Mouse (Mus musculus) left cerebral cortex, postnatal 36 days (tissue): ENCODE measurements around the gene Dmap1. TPM values are rescaled to one million over a fixed set of nuclear protein-coding genes. Genes with fewer than 3 reads are reported as not detected.

Source experiments
- DNase-seq, 2 experiments: peaks; one replicate each; pipeline ENCODE4 v3.0.0; 2021 to 2022; ENCODE audit warnings: low spot score in 2 of 2, mixed read lengths in 1 of 2
- intact Hi-C: fragments of 180-260 bp; cut with DNase I; formaldehyde crosslinking; loops from one replicate; pipeline ENCODE4 v1.15.1; 2025
- total RNA-seq, 2 experiments: library from RNA; stranded (reverse); gene quantifications; 2 replicates each; pipeline ENCODE4 v1.2.3; 2021

Dmap1 gene
- total RNA-seq, result 10 to 100 TPM; 37.9 to 41.1 TPM

DNA sequence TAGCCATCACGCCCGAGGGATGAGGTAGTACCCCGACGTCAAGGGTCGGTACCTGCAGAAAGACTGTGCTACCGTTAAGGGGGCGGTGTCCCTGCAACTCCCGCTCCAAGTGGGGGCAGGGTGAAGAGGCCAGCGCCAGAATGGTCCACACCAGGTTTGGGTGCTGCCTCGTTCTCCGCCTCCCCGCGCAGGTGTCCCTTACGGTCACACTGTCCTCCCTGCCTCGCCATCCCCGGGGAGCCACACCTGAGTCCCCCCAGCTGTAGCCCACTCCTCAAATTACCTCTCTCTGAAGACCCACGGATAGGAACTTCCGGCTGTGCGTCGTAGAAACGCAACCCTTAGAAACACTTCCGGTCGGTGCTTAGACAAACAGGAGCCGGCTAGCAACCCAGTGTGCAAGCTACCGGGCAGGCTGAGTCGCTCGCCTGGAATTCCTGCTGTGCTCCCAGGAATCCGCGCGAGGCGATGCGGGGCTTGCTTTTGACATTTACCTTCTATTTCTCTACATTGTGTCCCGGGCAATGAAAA lies at the start of gene Dmap1:
Dmap1 (minus strand) TSS at position 343 of the 531 bp plus-strand sequence.
- DNase-seq, result peak; percentile 86
- intact Hi-C loops, result no loop called here

DNA sequence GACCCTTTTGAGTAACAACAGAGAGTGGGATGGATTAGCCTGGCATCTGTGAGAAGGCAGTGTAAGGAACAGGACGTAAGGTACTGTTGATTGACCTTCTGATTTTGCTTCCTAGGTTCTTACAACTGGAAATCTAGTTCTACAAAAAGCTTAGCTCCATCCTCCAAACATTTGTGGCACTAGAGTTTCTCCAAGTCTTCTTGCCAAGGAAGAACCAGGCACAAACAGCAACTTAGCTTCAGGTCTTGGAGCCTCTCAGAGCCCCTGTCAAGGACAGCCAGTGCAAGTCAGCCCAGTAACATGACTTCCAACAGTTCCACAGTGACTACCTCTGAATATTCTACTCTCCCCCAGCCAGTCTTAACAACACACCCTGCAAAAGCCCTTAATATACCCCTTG lies 42.0 kb upstream of the Dmap1 start, which contains the start of gene Gm12845:
Gm12845 (plus strand) TSS at position 301 of the 400 bp plus-strand sequence.
- intact Hi-C loops, result no loop called here
- no peak for DNase-seq

DNA sequence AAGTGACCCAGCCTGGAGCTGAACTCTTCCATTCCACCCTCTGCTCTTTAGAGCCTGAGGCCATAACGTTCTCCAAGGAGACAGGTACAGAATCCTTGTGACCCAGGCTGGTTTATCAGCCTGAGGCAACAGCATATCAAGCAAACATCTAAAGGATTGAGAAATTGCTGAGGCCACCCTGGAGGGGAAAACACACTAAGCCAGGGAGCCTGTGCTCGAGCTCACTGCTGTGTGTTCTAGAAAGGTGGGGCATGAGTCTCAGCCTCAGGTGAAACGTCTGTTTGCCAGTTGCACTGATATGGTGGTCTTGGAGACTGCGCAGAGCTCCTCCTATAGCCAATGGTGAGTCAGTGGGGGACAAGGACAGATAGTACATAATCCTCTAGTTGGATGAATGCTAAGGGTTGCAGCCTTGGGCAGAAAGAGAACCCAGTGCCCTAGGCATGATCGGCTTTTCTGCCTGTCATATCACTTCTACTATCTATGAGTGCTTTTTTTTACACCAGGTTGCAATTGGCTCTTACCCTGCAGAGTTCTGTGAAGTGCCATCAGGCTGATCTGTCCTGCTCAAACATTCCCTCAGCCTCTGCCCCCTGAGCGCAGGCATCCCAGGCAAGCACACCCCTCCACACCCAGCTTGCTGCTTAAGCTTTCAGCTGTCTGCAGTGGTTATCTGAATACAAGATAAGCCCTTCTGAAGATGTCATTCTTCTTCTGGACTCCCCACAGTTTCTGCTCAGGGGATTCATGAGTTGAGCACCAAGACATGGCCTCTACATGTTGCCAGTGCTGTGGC lies 31.4 kb upstream of the Dmap1 start:
- intact Hi-C loops, result no loop called here
- DNase-seq, result no peak

DNA sequence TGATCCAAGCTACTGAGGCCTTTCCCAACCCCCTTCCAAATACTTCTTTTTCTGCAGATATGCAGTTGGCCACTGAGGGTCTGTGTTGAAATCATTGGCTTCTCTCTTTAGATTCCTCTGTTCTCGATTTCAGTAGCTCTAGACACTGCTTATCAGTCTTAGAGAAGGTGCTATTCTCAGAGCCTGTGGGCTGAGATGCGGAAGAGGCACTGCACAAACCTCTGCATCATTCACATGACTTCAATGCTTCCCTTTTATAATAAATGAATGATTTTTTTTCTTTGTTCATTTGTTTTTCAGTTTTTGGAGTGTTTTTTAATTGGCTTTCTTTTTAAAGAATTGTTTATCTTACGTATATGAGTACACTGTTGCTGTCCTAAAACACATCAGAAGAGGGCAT lies 30.2 kb upstream of the Dmap1 start:
- intact Hi-C loops, result no loop called here
- no peak for DNase-seq

DNA sequence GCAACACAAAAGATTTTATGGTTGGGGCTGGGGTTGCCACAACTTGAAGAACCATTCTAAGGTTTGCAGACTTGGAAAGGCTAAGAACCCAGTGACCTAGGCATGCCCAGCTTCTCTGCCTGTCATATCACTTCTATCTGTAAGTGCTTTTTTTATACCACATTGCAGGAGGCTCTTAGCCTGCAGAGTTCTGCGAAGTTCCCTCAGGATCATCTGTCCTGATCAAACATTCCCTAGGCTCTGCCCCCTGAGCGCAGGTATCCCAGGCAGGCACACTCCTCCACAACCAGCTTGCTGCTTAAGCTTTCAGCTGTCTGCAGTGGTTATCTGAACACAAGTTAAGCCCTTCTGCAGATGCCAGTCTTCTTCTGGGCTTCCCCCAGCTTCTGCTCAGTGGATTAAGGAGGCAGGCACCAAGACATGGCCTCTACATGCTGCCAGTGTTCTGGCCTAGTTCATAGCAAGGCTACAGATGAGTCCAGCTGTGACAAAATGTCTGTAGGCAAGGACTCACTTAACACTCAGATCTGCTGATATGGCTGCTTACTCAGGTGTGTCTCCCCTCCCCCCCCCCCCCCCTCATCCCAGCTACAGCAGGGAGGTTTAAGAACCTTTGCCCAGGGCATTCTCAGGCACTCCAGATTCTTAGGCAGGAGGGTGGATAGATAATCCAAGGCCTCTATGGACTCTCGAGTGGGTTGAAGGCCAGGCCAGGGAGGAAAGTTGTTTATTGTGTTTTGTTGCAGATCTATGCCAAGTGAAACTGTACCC lies 26.9 kb upstream of the Dmap1 start:
- intact Hi-C loops, result no loop called here
- no peak for DNase-seq

DNA sequence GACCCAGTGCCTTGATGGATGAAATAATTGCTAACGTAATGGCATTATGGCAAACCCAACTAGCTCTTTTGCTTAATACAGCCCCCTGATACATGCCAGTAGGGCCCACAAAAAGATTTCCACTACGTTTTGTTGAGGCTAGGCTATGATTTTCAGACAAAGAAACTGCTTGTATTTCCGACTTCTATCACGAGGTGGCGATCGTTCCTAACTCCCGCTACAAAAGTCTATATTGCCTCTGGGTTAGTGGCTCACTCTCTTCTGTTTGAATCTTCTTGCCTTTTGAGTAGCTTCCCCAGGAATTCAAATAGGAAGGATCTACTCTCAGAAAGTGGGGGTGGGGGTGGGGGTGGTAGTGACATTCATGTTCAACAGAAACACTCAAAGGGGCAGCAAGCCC lies 23.3 kb upstream of the Dmap1 start:
- DNase-seq, result peak; percentile 12 to 42
- intact Hi-C loops, result loop anchor here (1.0 kb wide), 1 partner anchor 66 kb away; no protein-coding TSS in a partner anchor

DNA sequence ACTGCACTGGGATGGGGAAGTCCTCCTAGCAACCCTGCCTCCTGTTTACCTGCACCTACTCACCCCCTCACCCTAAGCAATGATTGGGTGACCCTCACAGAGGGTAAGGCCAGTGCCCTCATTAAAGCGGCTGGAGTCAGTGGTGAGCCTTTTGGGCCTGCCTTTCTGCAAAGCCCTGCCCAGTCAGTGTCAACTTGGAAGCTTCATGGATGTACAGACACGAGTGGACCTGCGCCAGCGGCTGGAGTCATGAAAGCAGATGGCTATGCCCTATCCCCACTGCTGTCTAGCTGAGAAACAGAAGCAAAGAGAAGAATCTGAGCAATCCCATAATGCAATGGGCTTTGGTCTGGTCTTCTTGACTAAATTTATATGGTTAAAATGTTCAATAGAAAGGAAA lies 4.3 kb upstream of the Dmap1 start:
- intact Hi-C loops, result no loop called here
- no peak for DNase-seq

DNA sequence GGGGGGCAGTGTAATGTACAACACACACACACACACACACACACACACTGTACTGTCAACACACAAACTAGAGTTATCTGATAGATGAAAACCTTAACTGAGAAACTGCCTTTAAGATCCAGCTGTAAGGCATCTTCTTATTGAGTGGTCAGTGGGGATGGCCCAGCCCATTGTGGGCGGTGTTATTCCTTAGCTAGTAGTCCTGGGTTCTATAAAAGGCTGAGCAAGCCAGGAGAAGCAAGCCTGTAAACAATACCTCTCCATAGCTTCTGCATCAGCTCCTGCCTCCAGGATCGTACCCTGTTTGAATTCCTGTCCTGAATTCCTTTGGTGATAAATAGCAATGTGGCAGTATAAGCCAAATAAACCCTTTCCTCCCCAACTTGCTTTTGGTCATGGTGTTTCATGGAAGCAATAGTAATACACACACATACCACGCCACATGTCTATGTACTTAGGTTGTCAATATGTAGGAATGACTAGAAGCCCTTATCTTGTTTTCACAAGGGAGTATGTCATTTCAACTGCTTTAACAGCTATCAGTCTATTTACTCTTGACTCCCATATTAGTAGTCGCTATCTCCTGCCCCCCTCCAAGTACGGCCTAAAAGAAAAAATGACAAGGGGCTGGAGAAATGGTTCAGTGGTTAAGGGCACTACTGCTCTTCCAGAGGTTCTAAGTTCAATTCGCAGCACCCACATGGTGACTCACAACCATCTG lies 1.1 kb upstream of the Dmap1 start:
- DNase-seq, result no peak

DNA sequence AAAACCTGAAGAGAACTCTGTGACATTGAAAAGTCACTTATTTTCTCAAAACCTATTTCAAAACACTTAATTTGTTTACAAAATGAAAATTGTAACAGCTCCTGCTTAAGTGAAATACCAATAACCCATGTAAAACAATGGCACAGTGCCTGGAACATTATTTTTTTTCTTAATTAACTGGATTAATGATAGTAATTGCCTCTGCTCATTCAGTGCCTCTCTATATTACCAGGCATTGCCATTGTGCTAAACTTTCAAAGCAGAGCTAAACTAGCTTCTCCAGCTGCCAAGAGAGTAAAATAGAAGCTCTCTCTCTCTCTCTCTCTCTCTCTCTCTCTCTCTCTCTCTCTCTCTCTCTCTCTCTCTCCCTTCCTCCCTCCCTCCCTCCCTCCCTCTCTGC lies 390 bp upstream of the Dmap1 start:
- no peak for DNase-seq
- intact Hi-C loops, result no loop called here

More for the DNA sequence above, 1.1 kb upstream of the Dmap1 start:
- intact Hi-C loops, result no loop called here

DNA sequence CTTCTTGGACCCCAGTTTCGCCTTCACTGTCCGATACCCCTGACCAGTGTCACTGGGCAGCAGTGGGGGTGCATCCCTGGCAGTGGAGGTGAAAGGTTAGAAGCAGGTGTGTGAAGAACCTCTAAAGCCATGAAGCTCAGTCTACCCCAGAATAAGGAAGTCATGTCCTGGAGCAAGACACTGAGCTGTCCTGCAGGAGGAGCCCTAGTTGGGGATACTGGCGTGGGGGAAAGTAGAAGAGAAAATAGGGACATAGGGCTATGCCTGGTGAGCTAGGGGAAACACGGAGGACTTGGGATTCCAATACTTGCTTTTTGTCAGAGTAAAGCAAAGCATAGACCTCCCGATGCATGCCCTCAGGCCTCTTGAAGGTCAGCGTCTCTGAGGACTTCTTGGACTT lies 1.1 kb downstream of the Dmap1 start:
- no peak for DNase-seq
- intact Hi-C loops, result no loop called here

DNA sequence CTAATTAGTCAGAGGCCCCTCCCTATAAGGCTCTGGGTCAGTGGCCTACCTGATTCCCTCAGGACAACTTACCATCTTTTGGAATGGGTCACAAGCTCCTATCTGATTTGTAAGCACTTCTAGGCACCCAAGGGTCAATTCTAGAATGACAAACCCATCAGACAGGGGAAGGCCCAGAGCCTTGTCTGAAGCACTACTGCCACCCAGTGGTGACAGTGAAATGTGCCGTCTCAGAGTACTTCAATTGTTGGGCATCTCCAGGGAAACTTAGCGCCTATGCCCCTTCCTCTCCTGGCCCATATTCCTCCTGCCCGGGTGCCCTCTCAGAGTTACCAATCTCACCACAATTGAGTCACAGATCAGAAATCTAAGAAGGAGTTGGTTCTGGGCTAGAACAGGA lies 5.2 kb downstream of the Dmap1 start:
- intact Hi-C loops, result loop anchor here (1.0 to 5.0 kb wide), 3 partner anchors 49 to 405 kb away; no protein-coding TSS in a partner anchor
- DNase-seq, result peak; percentile 57 to 68

DNA sequence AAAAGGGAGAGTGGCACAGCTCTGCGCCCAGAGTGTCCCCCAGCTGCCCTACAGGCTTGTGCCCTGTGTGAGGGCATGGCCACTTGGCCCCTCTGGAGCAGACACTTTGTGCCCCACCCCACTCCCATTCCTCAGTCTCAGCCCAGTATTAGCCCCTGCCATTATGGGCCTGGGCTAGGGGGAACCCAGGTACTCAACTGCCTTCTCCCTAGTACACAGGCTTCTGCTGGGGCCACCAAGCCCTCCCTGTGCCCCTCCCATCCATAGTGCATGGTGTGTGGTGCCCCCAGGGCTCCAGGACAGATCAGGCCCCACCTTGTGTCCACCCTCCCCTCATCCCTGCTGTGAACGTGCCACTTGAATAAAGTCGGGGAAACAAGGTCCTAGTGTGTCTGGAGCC lies 8.2 kb downstream of the Dmap1 start:
- no peak for DNase-seq
- intact Hi-C loops, result no loop called here

DNA sequence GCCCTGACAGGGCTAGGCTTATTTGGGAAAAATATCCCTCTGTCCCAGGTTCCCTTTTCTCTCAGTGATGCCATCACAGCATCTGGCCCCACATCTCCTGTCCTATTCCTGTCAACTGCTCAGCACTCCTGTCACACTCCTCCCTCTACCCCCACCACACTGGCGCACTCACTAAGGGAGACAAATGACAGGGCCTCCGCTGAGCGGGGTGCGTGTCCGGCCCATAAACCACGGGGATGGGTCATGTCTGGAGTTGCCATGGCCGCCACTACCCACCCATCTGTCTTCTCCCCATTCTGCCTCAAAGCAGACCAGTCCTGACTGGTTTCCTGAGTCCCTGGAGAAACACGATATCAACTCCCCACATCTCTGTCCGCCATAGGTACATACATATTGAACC lies 10.0 kb downstream of the Dmap1 start:
- no peak for DNase-seq
- intact Hi-C loops, result no loop called here

DNA sequence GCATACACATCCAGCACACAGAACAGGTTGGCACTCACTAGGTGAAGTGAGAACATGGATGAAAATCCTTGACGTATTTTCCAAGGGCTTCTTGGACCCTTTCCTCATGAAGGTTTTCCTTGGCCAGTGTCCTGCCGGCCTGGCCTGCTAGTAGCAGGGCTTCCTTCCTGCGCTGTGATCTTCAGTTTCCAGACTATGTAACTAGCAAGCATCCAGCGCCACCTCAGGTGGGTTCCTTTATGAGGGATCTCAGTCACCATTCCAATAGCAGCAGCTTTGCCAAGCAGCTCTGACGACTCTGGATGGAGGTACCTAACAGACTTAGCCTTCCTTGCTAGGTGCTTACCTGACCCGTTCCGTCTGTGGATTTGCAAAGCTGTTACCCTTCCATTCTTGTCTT lies 12.2 kb downstream of the Dmap1 start:
- intact Hi-C loops, result no loop called here
- no peak for DNase-seq

DNA sequence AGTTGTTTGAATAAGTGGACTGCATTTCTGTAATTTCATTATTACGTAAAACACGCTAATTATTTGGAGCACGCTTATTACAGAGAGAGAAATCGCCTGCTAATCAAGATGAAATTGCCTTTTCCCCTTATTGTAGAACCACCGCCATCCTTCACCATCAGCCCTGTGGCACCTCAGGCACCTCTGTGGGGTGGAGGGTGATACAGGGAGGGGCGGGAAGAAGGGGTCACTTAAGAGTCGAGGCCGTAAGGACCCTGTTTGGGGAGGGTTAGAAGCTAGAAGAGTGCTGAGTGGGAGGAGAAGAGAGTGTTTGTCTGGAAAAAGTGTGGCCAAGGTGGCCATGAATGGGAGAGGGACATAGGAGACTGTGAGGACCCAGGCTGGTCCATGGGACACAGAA lies 16.0 kb downstream of the Dmap1 start:
- no peak for DNase-seq
- intact Hi-C loops, result no loop called here

DNA sequence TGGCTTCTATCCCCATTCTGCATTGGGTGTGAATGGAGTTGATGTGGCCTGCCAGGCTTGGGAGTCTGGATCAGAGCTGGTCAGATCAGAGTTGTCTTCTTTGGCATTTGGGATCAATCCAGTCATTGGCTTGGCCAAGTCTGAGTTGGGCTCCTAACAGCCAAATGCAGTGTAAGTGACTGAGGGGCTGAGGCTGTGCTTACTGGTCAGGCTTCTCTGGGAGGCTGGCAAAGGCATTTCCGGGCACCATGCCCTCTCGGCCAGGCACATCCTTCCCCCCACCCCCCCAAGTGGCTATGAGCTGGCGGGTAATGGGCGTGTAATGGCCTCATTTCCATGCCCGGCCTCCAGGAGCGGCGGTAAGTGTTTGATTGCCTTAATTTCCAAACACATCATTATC lies 16.5 kb downstream of the Dmap1 start:
- DNase-seq, result no peak

DNA sequence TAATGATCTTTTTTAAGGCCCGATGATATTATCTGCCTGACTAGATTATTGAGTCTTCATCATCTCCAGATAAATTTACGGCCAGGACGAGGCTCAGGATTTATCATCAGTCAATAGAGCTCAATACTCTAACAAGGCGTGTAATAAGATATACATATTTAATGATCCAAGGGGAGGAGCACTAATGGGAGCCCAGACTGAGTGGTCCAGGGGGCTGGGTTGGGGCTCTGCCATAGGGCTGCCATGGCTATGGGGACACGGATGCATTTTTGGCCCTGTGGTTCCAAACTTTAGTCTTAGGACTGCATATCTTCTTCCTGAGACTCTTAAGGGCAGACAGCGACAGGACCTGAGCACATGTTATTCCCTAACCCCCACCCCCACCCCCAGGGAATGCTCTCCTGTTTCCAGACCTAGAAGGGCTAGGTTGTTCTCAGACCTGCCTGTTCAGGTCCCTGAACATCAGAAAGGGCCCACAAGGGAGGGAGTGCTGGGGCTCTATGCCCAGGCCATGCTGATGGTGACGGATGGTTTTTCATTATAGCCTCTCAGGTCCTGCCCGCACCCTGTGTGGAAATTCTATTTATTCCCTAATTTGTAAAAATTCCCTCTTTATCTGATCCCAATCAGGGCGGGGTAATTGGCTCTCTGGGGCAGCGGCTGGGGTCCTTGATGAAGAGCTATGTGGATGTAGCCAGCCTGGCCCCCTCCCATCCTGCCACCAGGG lies 17.5 kb downstream of the Dmap1 start:
- DNase-seq, result no peak
- intact Hi-C loops, result no loop called here

More for the DNA sequence above, 16.5 kb downstream of the Dmap1 start:
- intact Hi-C loops, result no loop called here

DNA sequence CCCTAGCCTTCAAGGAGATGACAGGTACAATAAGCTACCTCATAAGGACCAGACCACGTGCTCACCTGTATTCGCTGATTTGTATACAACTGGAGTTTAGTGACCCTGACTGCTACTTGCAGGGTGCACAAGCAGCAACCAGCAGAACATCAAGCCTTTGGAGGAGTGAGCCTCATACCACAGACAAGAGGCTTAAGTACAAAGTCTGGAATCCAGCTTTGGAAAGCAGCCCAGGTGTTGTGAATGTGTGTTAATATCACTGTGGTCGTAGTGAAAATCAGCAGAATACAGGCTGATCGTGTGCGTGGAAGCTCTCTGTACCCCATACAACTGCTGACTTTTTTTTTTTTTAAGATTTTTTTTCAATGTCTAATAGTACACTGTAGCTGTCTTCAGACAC lies 22.1 kb downstream of the Dmap1 start:
- intact Hi-C loops, result no loop called here

More for the DNA sequence above, 22.1 kb downstream of the Dmap1 start:
- DNase-seq, result no peak
